Mouse (Mus musculus): ENCODE results near the gene Adam34.
"Not testable (repeated sequence)": the region's sequence is repeated elsewhere in the genome, so short reads cannot be mapped to it uniquely, and the experiment has no call there.

The Adam34 gene

GRCm38 (mm10) chr8:43709949-43710348 lies at the start of gene Adam34:
Gene Adam34 (minus strand): TSS chr8:43710049.
- no peak for DNase-seq

GRCm38 (mm10) chr8:43627176-43627575 lies 82.7 kb downstream of the Adam34 start, which contains the start of gene Gm5346:
Gene Gm5346 (minus strand): TSS chr8:43627276.
- DNase-seq = no peak

- DNase-seq = no peak
These were observed 93.8 kb downstream of the Adam34 start for GRCm38 (mm10) chr8:43616046-43616445.

GRCm38 (mm10) chr8:43603657-43604056 lies 106.2 kb downstream of the Adam34 start:
- DNase-seq = not testable (repeated sequence)

GRCm38 (mm10) chr8:43603166-43603565 lies 106.7 kb downstream of the Adam34 start:
- DNase-seq = not testable (repeated sequence)

All from cerebellum, adult 11 months (tissue).